Mouse (Mus musculus): Measurements from ENCODE around the gene Casr.

- TF ChIP-seq CTCF (IDR thresholded peaks at IDR 0.05; ENCODE audit: borderline replicate concordance, insufficient read depth, low read depth, low read length) = no peak
- TF ChIP-seq POLR2A (IDR thresholded peaks at IDR 0.05; ENCODE audit: borderline replicate concordance, insufficient read depth, low read length) = no peak
These were observed at the start of gene Casr for GRCm38 (mm10) chr16:36561386-36562338.
